Mouse (Mus musculus) frontal cortex, adult (tissue): ENCODE measurements around the gene Pih1d1.
"Not testable (repeated sequence)": the region's sequence is repeated elsewhere in the genome, so short reads cannot be mapped to it uniquely, and the experiment has no call there.

ENCODE experiments used
- ATAC-seq: cut with Nextera tagmentation; 2 replicates; pipeline ENCODE4 v1.9.2; 2017; ENCODE audit warnings: mild to moderate bottlenecking, moderate library complexity, mixed read lengths; ENCODE audit not compliant: low TSS enrichment

Gene Pih1d1

GRCm38 (mm10) chr7:45167761-45168445 is 13.8 kb downstream of the Pih1d1 start:
- ATAC-seq: 0 out of 2 replicates have a peak, but pooled peaks have one; percentile 17

- ATAC-seq: 0 out of 2 replicates have a peak, but pooled peaks have one; percentile 13
Observed at GRCm38 (mm10) chr7:45168656-45169055, 14.6 kb downstream of the Pih1d1 start.

GRCm38 (mm10) chr7:45169495-45169894 is 15.4 kb downstream of the Pih1d1 start:
- ATAC-seq: 0 out of 2 replicates have a peak, but pooled peaks have one; percentile 18

GRCm38 (mm10) chr7:45172974-45173373 is 18.9 kb downstream of the Pih1d1 start:
- no peak for ATAC-seq

- ATAC-seq: not testable (repeated sequence)
Observed at GRCm38 (mm10) chr7:45173772-45174171, 19.7 kb downstream of the Pih1d1 start.

GRCm38 (mm10) chr7:45174567-45175280 is 20.6 kb downstream of the Pih1d1 start:
- ATAC-seq: 0 out of 2 replicates have a peak, but pooled peaks have one; percentile 7

GRCm38 (mm10) chr7:45175398-45175797 is 21.3 kb downstream of the Pih1d1 start:
- no peak for ATAC-seq

- ATAC-seq: 0 out of 2 replicates have a peak, but pooled peaks have one; percentile 2
Observed at GRCm38 (mm10) chr7:45175929-45176328, 21.8 kb downstream of the Pih1d1 start.

- no peak; the same call in 1 of the 2 replicates for ATAC-seq
Observed at GRCm38 (mm10) chr7:45176356-45176755, 22.3 kb downstream of the Pih1d1 start.

- no peak for ATAC-seq
Observed at GRCm38 (mm10) chr7:45178550-45178949, 24.4 kb downstream of the Pih1d1 start.

GRCm38 (mm10) chr7:45179469-45179868 is 25.4 kb downstream of the Pih1d1 start, which contains the start of gene Gfy:
Gene Gfy (minus strand): TSS chr7:45179569.
- ATAC-seq: no peak

GRCm38 (mm10) chr7:45180896-45181477 is 26.9 kb downstream of the Pih1d1 start, which contains the start of gene Pth2:
Gene Pth2 (plus strand): TSS chr7:45180995.
- ATAC-seq: no peak

GRCm38 (mm10) chr7:45181540-45181939 is 27.4 kb downstream of the Pih1d1 start:
- ATAC-seq: no peak

GRCm38 (mm10) chr7:45182199-45182601 is 28.1 kb downstream of the Pih1d1 start:
- peak; percentile 92 for ATAC-seq

GRCm38 (mm10) chr7:45182606-45183005 is 28.5 kb downstream of the Pih1d1 start:
- peak; percentile 31; the same call in 1 of the 2 replicates for ATAC-seq

- ATAC-seq: no peak
Observed at GRCm38 (mm10) chr7:45183672-45184071, 29.6 kb downstream of the Pih1d1 start.

GRCm38 (mm10) chr7:45185921-45186320 is 31.8 kb downstream of the Pih1d1 start:
- no peak for ATAC-seq

GRCm38 (mm10) chr7:45189600-45189999 is 35.5 kb downstream of the Pih1d1 start:
- peak; percentile 80 for ATAC-seq

- ATAC-seq: no peak
Observed at GRCm38 (mm10) chr7:45190186-45190585, 36.1 kb downstream of the Pih1d1 start.

GRCm38 (mm10) chr7:45191161-45191560 is 37.1 kb downstream of the Pih1d1 start:
- no peak for ATAC-seq

- ATAC-seq: no peak
Observed at GRCm38 (mm10) chr7:45191803-45192363, 37.8 kb downstream of the Pih1d1 start.
